Mouse (Mus musculus): ENCODE data around the gene Atp8a2. TPM values are rescaled to one million over a fixed set of nuclear protein-coding genes. Genes with fewer than 3 reads are reported as not detected.

Gene Atp8a2
- total RNA-seq, 1 experiment: 0.62 TPM

DNA sequence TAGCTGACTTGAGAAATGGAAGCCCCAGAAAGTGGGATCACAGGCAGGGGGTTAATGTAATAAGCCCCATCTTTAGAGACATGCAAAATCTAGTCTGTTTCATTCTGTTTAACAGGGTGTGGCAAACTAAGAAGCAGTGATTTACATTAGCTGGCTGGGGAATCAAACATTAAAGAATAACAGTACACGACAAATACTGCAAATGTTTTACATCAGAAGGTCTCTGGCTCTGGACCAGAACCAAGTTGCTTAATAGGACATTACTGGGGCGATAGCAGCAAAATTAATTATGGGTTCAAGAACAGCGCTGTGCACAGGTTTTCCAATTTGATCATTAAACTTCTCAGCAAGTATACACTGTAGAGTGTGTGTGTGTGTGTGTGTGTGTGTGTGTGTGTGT lies 397.5 kb downstream of the Atp8a2 start:
- no peaks in the 10 kb centered on the region for H3K9me3 ChIP-seq (ENCODE audit: control insufficient read depth, insufficient read depth, low read depth, low read length)
- H3K36me3 ChIP-seq (ENCODE audit: control insufficient read depth, insufficient read depth, low read length, poor library complexity, severe bottlenecking): no peaks in the 10 kb centered on the region
- H3K4me1 ChIP-seq (ENCODE audit: control insufficient read depth in 2 of 2, insufficient read depth in 2 of 2, low read length in 2 of 2, poor library complexity in 1 of 2): no peaks in the 10 kb centered on the region
- H3K9ac ChIP-seq (ENCODE audit: insufficient read depth, low read depth, low read length, poor library complexity, severe bottlenecking): no peak overlapping the region
- H3K4me3 ChIP-seq (ENCODE audit: insufficient read depth in 1 of 2, low read depth in 1 of 2, low read length in 2 of 2, poor library complexity in 1 of 2, severe bottlenecking in 1 of 2): no peak overlapping the region
- in situ Hi-C loops (cut with MboI; ENCODE audit: low sequenced_read_pairs in 2 of 2, unreplicated experiment in 2 of 2): no loop called here
- no peak for TF ChIP-seq MAFK (IDR thresholded peaks at IDR 0.05; ENCODE audit: insufficient read depth, low read depth, low read length)
- TF ChIP-seq CHD2 (IDR thresholded peaks at IDR 0.05; ENCODE audit: low read depth, low read length): no peak
- no peak overlapping the region for H3K27ac ChIP-seq (ENCODE audit: insufficient read depth, low read depth, low read length, poor library complexity, severe bottlenecking)
- DNase-seq (ENCODE audit: low read depth, low spot score): no peak

DNA sequence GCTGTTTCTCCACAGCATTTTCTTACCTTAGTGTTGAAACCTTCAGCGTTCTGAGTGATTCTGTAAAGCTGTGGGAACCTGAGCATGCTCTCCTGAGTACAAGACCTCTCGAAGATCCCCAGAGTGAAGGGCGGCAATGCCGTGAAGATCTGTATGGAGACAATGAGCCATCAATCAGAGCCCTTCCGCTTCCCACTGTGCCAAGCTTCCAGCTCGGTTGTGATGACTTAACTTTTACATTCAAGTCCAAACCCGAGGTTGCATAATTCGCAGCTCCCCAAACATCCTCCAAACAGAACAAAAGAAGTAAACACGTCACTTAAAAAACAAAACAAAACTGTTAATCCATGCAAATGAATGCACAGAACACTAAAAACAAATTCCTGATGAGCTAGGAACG lies 403.1 kb downstream of the Atp8a2 start:
- in situ Hi-C loops (cut with MboI; ENCODE audit: low sequenced_read_pairs in 2 of 2, unreplicated experiment in 2 of 2): no loop called here
- H3K36me3 ChIP-seq (ENCODE audit: control insufficient read depth, insufficient read depth, low read length, poor library complexity, severe bottlenecking): no peaks in the 10 kb centered on the region
- no peak overlapping the region for H3K4me3 ChIP-seq (ENCODE audit: insufficient read depth in 1 of 2, low read depth in 1 of 2, low read length in 2 of 2, poor library complexity in 1 of 2, severe bottlenecking in 1 of 2)
- TF ChIP-seq HCFC1 (IDR thresholded peaks at IDR 0.05; ENCODE audit: borderline replicate concordance, insufficient read depth, low read length) (no peak), MAFK (IDR thresholded peaks at IDR 0.05; ENCODE audit: insufficient read depth, low read depth, low read length) (no peak), ZC3H11A (IDR thresholded peaks at IDR 0.05; ENCODE audit: borderline replicate concordance, low read depth, low read length) (no peak), CHD2 (IDR thresholded peaks at IDR 0.05; ENCODE audit: low read depth, low read length) (no peak), ZNF384 (IDR thresholded peaks at IDR 0.05; ENCODE audit: low read depth, low read length) (no peak)
- no peak overlapping the region for H3K27ac ChIP-seq (ENCODE audit: insufficient read depth, low read depth, low read length, poor library complexity, severe bottlenecking)
- no peaks in the 10 kb centered on the region for H3K4me1 ChIP-seq (ENCODE audit: control insufficient read depth in 2 of 2, insufficient read depth in 2 of 2, low read length in 2 of 2, poor library complexity in 1 of 2)
- no peak overlapping the region for H3K9ac ChIP-seq (ENCODE audit: insufficient read depth, low read depth, low read length, poor library complexity, severe bottlenecking)
- no peaks in the 10 kb centered on the region for H3K9me3 ChIP-seq (ENCODE audit: control insufficient read depth, insufficient read depth, low read depth, low read length)
- DNase-seq (ENCODE audit: low read depth, low spot score): peak; percentile 36

DNA sequence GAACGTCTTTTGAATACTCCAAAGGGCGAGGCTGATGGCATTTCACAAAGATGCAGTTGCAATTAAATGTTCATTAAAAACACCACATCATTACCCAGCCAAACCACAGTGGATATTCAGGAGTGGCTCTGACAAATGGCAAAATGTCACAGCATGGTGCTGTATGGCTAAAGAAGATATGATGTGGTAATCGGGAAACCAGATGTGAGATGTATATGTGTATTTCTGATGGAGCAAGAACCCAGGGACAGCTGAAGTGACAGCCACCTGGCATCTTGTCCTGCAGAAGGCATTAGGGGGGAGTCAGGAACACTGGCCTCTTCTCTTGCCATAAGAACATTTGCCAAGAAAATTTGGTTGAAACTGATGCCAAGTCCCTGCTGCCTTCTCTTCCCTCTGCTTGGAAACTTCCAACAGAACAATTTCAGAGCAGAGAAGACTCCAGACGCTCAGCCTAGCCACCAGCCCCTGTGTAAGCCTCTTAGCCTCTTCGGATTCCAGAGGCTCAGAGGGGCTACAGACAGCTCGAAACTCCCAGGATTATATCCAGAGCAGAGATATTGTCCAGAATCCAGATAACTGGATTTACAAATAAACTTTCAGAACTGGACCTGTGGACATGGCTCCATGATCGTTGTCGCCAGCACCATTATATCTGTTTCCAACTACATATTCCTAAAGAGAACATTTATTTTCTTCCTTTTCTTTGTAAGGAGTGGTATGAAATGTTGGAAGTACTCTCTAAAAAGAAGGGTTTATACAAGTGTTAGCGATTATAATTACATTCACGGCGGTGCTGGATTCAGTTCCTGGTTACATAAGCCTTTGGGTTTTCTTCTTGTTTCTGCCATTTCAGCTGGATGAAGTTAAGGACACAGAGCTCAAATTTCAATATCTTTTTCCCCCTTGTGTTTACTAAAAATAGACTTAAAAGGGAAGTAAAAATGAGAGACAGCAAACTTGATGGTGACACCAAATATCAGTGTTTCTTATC lies 413.3 kb downstream of the Atp8a2 start:
- no peak overlapping the region for H3K4me3 ChIP-seq (ENCODE audit: insufficient read depth in 1 of 2, low read depth in 1 of 2, low read length in 2 of 2, poor library complexity in 1 of 2, severe bottlenecking in 1 of 2)
- in situ Hi-C loops (cut with MboI; ENCODE audit: low sequenced_read_pairs in 2 of 2, unreplicated experiment in 2 of 2): no loop called here
- H3K27ac ChIP-seq (ENCODE audit: insufficient read depth, low read depth, low read length, poor library complexity, severe bottlenecking): no peak overlapping the region
- no peaks in the 10 kb centered on the region for H3K4me1 ChIP-seq (ENCODE audit: control insufficient read depth in 2 of 2, insufficient read depth in 2 of 2, low read length in 2 of 2, poor library complexity in 1 of 2)
- no peak for DNase-seq (ENCODE audit: low read depth, low spot score)
- H3K9me3 ChIP-seq (ENCODE audit: control insufficient read depth, insufficient read depth, low read depth, low read length): no peaks in the 10 kb centered on the region
- H3K9ac ChIP-seq (ENCODE audit: insufficient read depth, low read depth, low read length, poor library complexity, severe bottlenecking): no peak overlapping the region
- no peak for TF ChIP-seq HCFC1 (IDR thresholded peaks at IDR 0.05; ENCODE audit: borderline replicate concordance, insufficient read depth, low read length)
- TF ChIP-seq CHD2 (IDR thresholded peaks at IDR 0.05; ENCODE audit: low read depth, low read length): no peak
- TF ChIP-seq ZC3H11A (IDR thresholded peaks at IDR 0.05; ENCODE audit: borderline replicate concordance, low read depth, low read length): no peak
- no peak for TF ChIP-seq ZNF384 (IDR thresholded peaks at IDR 0.05; ENCODE audit: low read depth, low read length)
- no peak for TF ChIP-seq MAFK (IDR thresholded peaks at IDR 0.05; ENCODE audit: insufficient read depth, low read depth, low read length)
- H3K36me3 ChIP-seq (ENCODE audit: control insufficient read depth, insufficient read depth, low read length, poor library complexity, severe bottlenecking): no peaks in the 10 kb centered on the region

DNA sequence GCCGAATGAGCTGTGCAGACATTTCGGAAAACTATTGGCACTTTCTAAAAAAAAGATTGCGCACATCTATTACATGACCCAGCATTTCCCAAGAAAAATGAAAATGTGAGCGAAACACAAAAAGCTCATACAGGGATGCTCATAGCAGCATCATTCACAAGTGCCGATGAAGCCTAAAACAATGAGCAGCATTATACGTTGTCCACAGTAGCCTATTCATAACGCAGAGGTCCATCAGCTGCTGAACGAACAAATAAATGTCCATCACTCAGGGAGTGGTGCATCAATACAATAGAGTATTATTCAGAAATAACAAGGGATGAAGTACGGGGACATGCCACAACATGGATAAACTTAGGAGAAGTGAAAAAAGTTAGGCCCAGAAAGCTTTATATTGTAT lies 416.6 kb downstream of the Atp8a2 start:
- no peak overlapping the region for H3K27ac ChIP-seq (ENCODE audit: insufficient read depth, low read depth, low read length, poor library complexity, severe bottlenecking)
- DNase-seq (ENCODE audit: low read depth, low spot score): no peak
- H3K9ac ChIP-seq (ENCODE audit: insufficient read depth, low read depth, low read length, poor library complexity, severe bottlenecking): no peak overlapping the region
- H3K4me1 ChIP-seq (ENCODE audit: control insufficient read depth in 2 of 2, insufficient read depth in 2 of 2, low read length in 2 of 2, poor library complexity in 1 of 2): no peaks in the 10 kb centered on the region
- in situ Hi-C loops (cut with MboI; ENCODE audit: low sequenced_read_pairs in 2 of 2, unreplicated experiment in 2 of 2): no loop called here
- no peaks in the 10 kb centered on the region for H3K9me3 ChIP-seq (ENCODE audit: control insufficient read depth, insufficient read depth, low read depth, low read length)
- H3K36me3 ChIP-seq (ENCODE audit: control insufficient read depth, insufficient read depth, low read length, poor library complexity, severe bottlenecking): no peaks in the 10 kb centered on the region
- no peak for TF ChIP-seq ZC3H11A (IDR thresholded peaks at IDR 0.05; ENCODE audit: borderline replicate concordance, low read depth, low read length)
- TF ChIP-seq ZNF384 (IDR thresholded peaks at IDR 0.05; ENCODE audit: low read depth, low read length): no peak
- no peak for TF ChIP-seq CHD2 (IDR thresholded peaks at IDR 0.05; ENCODE audit: low read depth, low read length)
- no peak for TF ChIP-seq HCFC1 (IDR thresholded peaks at IDR 0.05; ENCODE audit: borderline replicate concordance, insufficient read depth, low read length)
- TF ChIP-seq MAFK (IDR thresholded peaks at IDR 0.05; ENCODE audit: insufficient read depth, low read depth, low read length): no peak
- H3K4me3 ChIP-seq (ENCODE audit: insufficient read depth in 1 of 2, low read depth in 1 of 2, low read length in 2 of 2, poor library complexity in 1 of 2, severe bottlenecking in 1 of 2): no peak overlapping the region
